Comparison of ENCODE assay signal across 8 mouse cellular contexts in genomic region chrX:12005181-12006030, GRCm38 (mm10).
DNase-seq lines count a peak whose midpoint lies in the region; ATAC-seq lines count a peak whose summit lies in the region.

No protein-coding gene starts in this region.

- 10% methylated on average over 35 of the region's 38 CpGs for WGBS in stomach, embryonic 15.5 days

- peaks cover 21% of the 10 kb centered on the region for H3K4me1 ChIP-seq in stomach, embryonic 15.5 days

- H3K9me3 ChIP-seq in stomach, embryonic 15.5 days, result no peaks in the 10 kb centered on the region

- H3K4me3 ChIP-seq in stomach, embryonic 15.5 days (replicated peaks), result peak overlapping the region; percentile 47

- H3K27ac ChIP-seq in stomach, embryonic 15.5 days, result peak overlapping the region; percentile 90

- DNase-seq in 3134 (ENCODE audit: extremely low read depth, insufficient read length, low spot score), result peak; percentile 87
- DNase-seq in R1 (ENCODE audit: low read depth, low spot score), result peak; percentile 74
- DNase-seq in heart, postnatal 10 days, result peak; percentile 59 to 73
- DNase-seq in kidney, postnatal 36 days, result peak; percentile 53 to 62
- DNase-seq in cerebellum, adult 18-20 months, result no peak

- H3K9ac ChIP-seq in stomach, embryonic 15.5 days, result no peak overlapping the region

- ATAC-seq in erythroid progenitor cell, adult 5-6 weeks (replicated peaks; ENCODE audit: low FRiP score, poor library complexity, severe bottlenecking), result peak; percentile 52
- peak; percentile 29 for ATAC-seq in megakaryocyte progenitor cell, adult 5-6 weeks (replicated peaks; ENCODE audit: poor library complexity)
- ATAC-seq in stomach, embryonic 15.5 days (ENCODE audit: insufficient read depth, low FRiP score, low read depth), result peak; percentile 65

- intact Hi-C loops in heart, postnatal 10 days (cut with DNase I), result loop anchor here (1.0 to 10.0 kb wide), 4 partner anchors 72 to 247 kb away; no protein-coding TSS in a partner anchor

- H3K27me3 ChIP-seq in stomach, embryonic 15.5 days (replicated peaks), result peaks cover 39% of the 10 kb centered on the region; the same call in 1 of the 2 replicates

- H3K4me2 ChIP-seq in stomach, embryonic 15.5 days, result peak overlapping the region; percentile 73

- no peaks in the 10 kb centered on the region for H3K36me3 ChIP-seq in stomach, embryonic 15.5 days

Comparison
In these comparisons a context has a peak if more than half of its experiments do, and no peak if none do; other contexts are left out.
1. DNase-seq: peak in 3134 (single experiment), R1 (single experiment), heart, postnatal 10 days (2 of 2) and kidney, postnatal 36 days (2 of 2); none in cerebellum, adult 18-20 months (0 of 2).
2. Peak in every context shown above with its lines, with median percentiles within 50 percentile points of each other: ATAC-seq.